ENCODE assay signal across 24 mouse cellular contexts in the genomic region with DNA sequence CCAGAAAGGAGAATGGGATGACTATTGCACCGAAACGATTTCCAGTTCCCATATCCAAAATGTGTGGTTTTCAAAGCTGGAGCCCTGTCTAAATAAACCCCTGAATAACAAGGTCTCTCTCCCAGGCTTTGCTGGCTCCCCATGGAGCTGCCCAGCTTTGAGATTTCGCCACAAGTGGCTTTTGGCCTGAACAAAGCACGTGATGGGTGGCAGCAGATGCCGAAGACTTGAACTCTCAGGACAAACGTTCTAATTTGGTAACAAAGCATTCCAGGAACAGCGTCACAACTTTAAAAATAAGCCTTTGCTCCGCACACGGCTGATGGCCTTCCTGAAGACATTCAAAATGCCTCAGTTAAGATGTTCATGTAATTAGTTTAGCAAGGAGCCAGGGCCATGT.
DNase-seq lines count a peak whose midpoint lies in the region; ATAC-seq and TF ChIP-seq lines count a peak whose summit lies in the region.
"Had no signal": no experiment of that assay in that cellular context is flagged by ENCODE, and none has a peak within 500 bp of the region (broad histone marks: within the 10 kb centered on the region; RNA-seq: fewer than 3 reads in every experiment).

No protein-coding gene starts in this region.

- H3K4me3 ChIP-seq in brown adipose tissue, adult 24 weeks (ENCODE audit: insufficient read depth, low read depth, low read length) = no peak overlapping the region
- no peak overlapping the region for H3K4me3 ChIP-seq in lung, postnatal 0 days (ENCODE audit: low read depth, low read length)
- H3K4me3 ChIP-seq in neural tube, embryonic 15.5 days (replicated peaks) = no peak overlapping the region
- H3K4me3 ChIP-seq: embryonic facial prominence, embryonic 13.5 days; heart, embryonic 13.5 days; hindbrain, embryonic 13.5 days; left cerebral cortex, adult 2 months; limb, embryonic 12.5 days; liver, embryonic 12.5 days; stomach, embryonic 15.5 days had no signal

- peaks cover 6% of the 10 kb centered on the region; the same call in 1 of the 2 replicates for H3K4me1 ChIP-seq in brown adipose tissue, adult 24 weeks (ENCODE audit: control insufficient read depth, insufficient read depth, insufficient read length, low read length)
- H3K4me1 ChIP-seq in lung, postnatal 0 days (ENCODE audit: insufficient read depth, low read depth, low read length) = no peaks in the 10 kb centered on the region
- no peaks in the 10 kb centered on the region for H3K4me1 ChIP-seq in neural tube, embryonic 15.5 days
- H3K4me1 ChIP-seq: embryonic facial prominence, embryonic 13.5 days; hindbrain, embryonic 13.5 days; limb, embryonic 12.5 days; liver, embryonic 12.5 days; stomach, embryonic 15.5 days had no signal

- H3K9ac ChIP-seq in lung, postnatal 0 days (replicated peaks; ENCODE audit: low read depth) = no peak overlapping the region
- H3K9ac ChIP-seq in neural tube, embryonic 15.5 days (replicated peaks) = no peak overlapping the region
- H3K9ac ChIP-seq: embryonic facial prominence, embryonic 13.5 days; heart, embryonic 13.5 days; hindbrain, embryonic 13.5 days; limb, embryonic 12.5 days; liver, embryonic 12.5 days; lung, embryonic 14.5 days; stomach, embryonic 15.5 days had no signal

- H3K36me3 ChIP-seq in lung, postnatal 0 days (ENCODE audit: insufficient read depth, low read length) = no peaks in the 10 kb centered on the region
- H3K36me3 ChIP-seq in neural tube, embryonic 15.5 days = no peaks in the 10 kb centered on the region
- H3K36me3 ChIP-seq: embryonic facial prominence, embryonic 13.5 days; heart, embryonic 13.5 days; hindbrain, embryonic 13.5 days; limb, embryonic 12.5 days; liver, embryonic 12.5 days; stomach, embryonic 15.5 days had no signal

- no peaks in the 10 kb centered on the region for H3K9me3 ChIP-seq in lung, postnatal 0 days (ENCODE audit: low read length)
- no peaks in the 10 kb centered on the region for H3K9me3 ChIP-seq in neural tube, embryonic 15.5 days (replicated peaks)
- H3K9me3 ChIP-seq: embryonic facial prominence, embryonic 13.5 days; heart, embryonic 13.5 days; hindbrain, embryonic 13.5 days; limb, embryonic 12.5 days; liver, embryonic 12.5 days; stomach, embryonic 15.5 days had no signal

- intact Hi-C loops in heart, postnatal 10 days (cut with DNase I) = no loop called here

- no peak for ATAC-seq in lung, postnatal 0 days
- ATAC-seq in neural tube, embryonic 15.5 days (ENCODE audit: low FRiP score) = no peak
- ATAC-seq: forebrain, embryonic 14.5 days; inflammation-experienced regulatory T-cells, adult 6 months; liver, embryonic 12.5 days had no signal

- H3K27me3 ChIP-seq in lung, postnatal 0 days (replicated peaks; ENCODE audit: insufficient read depth, low read length) = no peaks in the 10 kb centered on the region
- no peaks in the 10 kb centered on the region for H3K27me3 ChIP-seq in neural tube, embryonic 15.5 days (replicated peaks)
- H3K27me3 ChIP-seq: embryonic facial prominence, embryonic 13.5 days; heart, embryonic 13.5 days; hindbrain, embryonic 13.5 days; limb, embryonic 12.5 days; liver, embryonic 12.5 days; stomach, embryonic 15.5 days had no signal

- no peak overlapping the region for H3K4me2 ChIP-seq in lung, postnatal 0 days (replicated peaks; ENCODE audit: low read depth, low read length)
- H3K4me2 ChIP-seq in neural tube, embryonic 15.5 days = no peak overlapping the region
- H3K4me2 ChIP-seq: embryonic facial prominence, embryonic 13.5 days; heart, embryonic 13.5 days; hindbrain, embryonic 13.5 days; limb, embryonic 12.5 days; liver, embryonic 12.5 days; lung, embryonic 14.5 days; stomach, embryonic 15.5 days had no signal

- peak; percentile 11 for DNase-seq in ovary, postnatal 36 days (ENCODE audit: low spot score)
- no peak for DNase-seq in ovary, postnatal 10 days (ENCODE audit: low spot score)
- peak; percentile 50 to 58 for DNase-seq in heart, postnatal 10 days
- DNase-seq in lung, postnatal 0 days (ENCODE audit: low spot score) = no peak
- no peak for DNase-seq in embryo, embryonic 9.5 days (ENCODE audit: extremely low spot score)
- DNase-seq: cerebellum, adult 8-10 months; kidney, adult 8-10 months; kidney, postnatal 14 days; lung, embryonic 14.5 days; lung, postnatal 4 days; right cerebral cortex, postnatal 25 days; thymus, adult 18-20 months; thymus, postnatal 4 days had no signal

- 68% methylated on average over 9 of the region's 9 CpGs for WGBS in lung, postnatal 0 days
- 70% methylated on average over 9 of the region's 9 CpGs for WGBS in neural tube, embryonic 15.5 days

- peak overlapping the region; percentile 96 for H3K27ac ChIP-seq in brown adipose tissue, adult 24 weeks (replicated peaks; ENCODE audit: low read depth, low read length)
- no peak overlapping the region for H3K27ac ChIP-seq in lung, postnatal 0 days (ENCODE audit: low read length)
- no peak overlapping the region for H3K27ac ChIP-seq in neural tube, embryonic 15.5 days (replicated peaks)
- H3K27ac ChIP-seq: embryonic facial prominence, embryonic 13.5 days; heart, embryonic 13.5 days; hindbrain, embryonic 13.5 days; left cerebral cortex, adult 2 months; limb, embryonic 12.5 days; liver, embryonic 12.5 days; stomach, embryonic 15.5 days had no signal

- TF ChIP-seq EP300 in lung, postnatal 0 days (IDR thresholded peaks at IDR 0.05) = no peak

- TF ChIP-seq CTCF in lung, postnatal 0 days (IDR thresholded peaks at IDR 0.05) = no peak

Comparison
In these comparisons a context has a peak if more than half of its experiments do, and no peak if none do; other contexts are left out.
1. DNase-seq: peak in ovary, postnatal 36 days (single experiment) and heart, postnatal 10 days (2 of 2); none in ovary, postnatal 10 days (single experiment), lung, postnatal 0 days (single experiment) and embryo, embryonic 9.5 days (single experiment).